Mouse (Mus musculus): ENCODE data around the gene Arhgap22. TPM values are rescaled to one million over a fixed set of nuclear protein-coding genes. Genes with fewer than 3 reads are reported as not detected.
A peak's percentile ranks its signal among the peaks of the same experiment; 100 is the strongest.

Gene Arhgap22
- polyA plus RNA-seq, 1 experiment from 2014 or later, result 3.8 TPM

DNA sequence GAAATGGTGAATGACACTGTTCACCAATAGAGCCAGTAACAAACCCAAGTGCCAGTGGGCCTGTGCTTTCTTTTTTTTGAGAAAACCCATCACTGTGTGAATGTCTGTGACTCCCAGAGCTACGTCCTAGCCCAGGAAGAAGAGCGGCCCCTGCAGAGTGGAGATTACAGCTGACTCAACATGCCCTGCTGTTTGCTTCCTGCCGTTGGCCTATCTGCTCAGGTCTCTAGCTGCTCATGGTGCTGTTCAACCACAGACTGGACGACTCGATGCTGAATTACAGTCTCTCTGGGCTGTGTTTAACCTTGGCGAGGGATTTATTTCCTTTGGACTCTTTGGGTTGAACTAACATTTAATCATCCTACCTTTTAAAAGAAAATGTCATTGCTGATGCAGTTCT, 10.9 kb upstream of the Arhgap22 start:
- 76% methylated on average over 6 of the region's 6 CpGs for WGBS
- H3K9ac ChIP-seq (ENCODE audit: low read depth, low read length), result no peak overlapping the region
- H3K4me2 ChIP-seq (ENCODE audit: low read length), result no peak overlapping the region
- ATAC-seq (replicated peaks; ENCODE audit: low FRiP score, low read depth), result no peak
- no peak overlapping the region for H3K4me3 ChIP-seq (replicated peaks; ENCODE audit: low read depth, low read length)
- no peak for TF ChIP-seq CTCF (IDR thresholded peaks at IDR 0.05; ENCODE audit: low read depth)
- H3K27me3 ChIP-seq (ENCODE audit: insufficient read depth, low read length), result no peaks in the 10 kb centered on the region
- H3K27ac ChIP-seq, result no peak overlapping the region
- no peaks in the 10 kb centered on the region for H3K36me3 ChIP-seq (ENCODE audit: insufficient read depth, low read length)
- no peaks in the 10 kb centered on the region for H3K4me1 ChIP-seq (replicated peaks; ENCODE audit: insufficient read depth, low read length)
- no peaks in the 10 kb centered on the region for H3K9me3 ChIP-seq (replicated peaks; ENCODE audit: low read length)
- no peak for DNase-seq (ENCODE audit: low spot score)

DNA sequence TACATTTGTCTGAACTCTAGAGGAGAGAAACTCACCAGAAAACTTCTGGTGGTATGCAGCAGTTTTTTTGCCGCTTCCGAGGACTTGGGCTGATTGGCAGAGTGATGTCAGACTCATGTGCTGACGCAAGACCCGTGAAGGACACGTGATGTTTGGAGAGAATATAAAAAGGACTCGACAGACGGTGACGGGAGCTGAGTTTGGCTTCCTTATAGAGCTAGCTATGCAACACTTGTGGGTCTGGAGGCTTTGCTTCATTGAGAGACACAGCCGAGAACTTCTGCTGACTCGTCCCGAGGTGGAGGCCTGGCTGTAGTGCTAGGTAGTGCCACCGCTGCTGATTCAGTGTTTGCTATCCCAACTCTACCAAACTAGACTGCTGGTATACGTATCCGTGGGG, 10.0 kb upstream of the Arhgap22 start:
- no peak for ATAC-seq (replicated peaks; ENCODE audit: low FRiP score, low read depth)
- H3K27me3 ChIP-seq (ENCODE audit: insufficient read depth, low read length), result no peaks in the 10 kb centered on the region
- no peak overlapping the region for H3K4me3 ChIP-seq (replicated peaks; ENCODE audit: low read depth, low read length)
- no peak overlapping the region for H3K27ac ChIP-seq
- H3K4me2 ChIP-seq (ENCODE audit: low read length), result no peak overlapping the region
- no peaks in the 10 kb centered on the region for H3K36me3 ChIP-seq (ENCODE audit: insufficient read depth, low read length)
- 83% methylated on average over 14 of the region's 14 CpGs for WGBS
- no peaks in the 10 kb centered on the region for H3K9me3 ChIP-seq (replicated peaks; ENCODE audit: low read length)
- TF ChIP-seq CTCF (IDR thresholded peaks at IDR 0.05; ENCODE audit: low read depth), result no peak
- H3K9ac ChIP-seq (ENCODE audit: low read depth, low read length), result no peak overlapping the region
- H3K4me1 ChIP-seq (replicated peaks; ENCODE audit: insufficient read depth, low read length), result no peaks in the 10 kb centered on the region
- no peak for DNase-seq (ENCODE audit: low spot score)

DNA sequence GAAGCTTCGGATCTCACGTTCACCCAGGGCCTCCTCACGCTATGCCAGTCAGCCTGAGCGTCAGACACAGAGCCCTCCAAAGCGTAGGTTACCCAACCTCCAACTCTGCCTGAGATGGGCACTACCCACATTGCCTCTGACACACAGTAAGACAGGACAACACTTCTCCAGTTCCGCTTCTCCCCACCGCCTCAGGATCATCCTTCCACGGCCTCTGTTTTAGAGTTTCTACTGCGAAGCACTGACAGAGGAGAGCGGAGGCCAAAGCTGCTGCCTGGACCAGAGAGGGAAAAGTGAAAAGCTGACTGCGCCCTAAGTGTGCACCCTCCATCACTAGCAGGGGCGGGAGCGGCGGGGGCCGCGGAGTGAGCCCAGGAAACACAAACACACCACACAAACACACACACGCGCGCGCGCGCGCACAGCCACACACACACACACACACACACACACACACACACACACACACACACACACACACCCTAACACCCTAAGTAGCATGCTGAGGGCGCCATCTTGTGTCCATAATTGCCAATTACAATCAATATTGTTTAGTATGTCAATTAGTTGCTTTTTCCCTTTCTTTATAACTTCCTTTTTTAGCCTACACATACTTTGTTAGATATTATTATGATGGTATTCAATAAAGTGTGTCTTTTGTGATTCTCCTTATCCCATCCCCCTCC, 8.4 kb upstream of the Arhgap22 start:
- Histone ChIP-seq H3K4me2 (ENCODE audit: low read length) (peak overlapping the region; percentile 34; the same call in 1 of the 2 replicates), H3K27ac (no peak overlapping the region), H3K9me3 (replicated peaks; ENCODE audit: low read length) (no peaks in the 10 kb centered on the region), H3K4me1 (replicated peaks; ENCODE audit: insufficient read depth, low read length) (no peaks in the 10 kb centered on the region), H3K36me3 (ENCODE audit: insufficient read depth, low read length) (no peaks in the 10 kb centered on the region), H3K9ac (ENCODE audit: low read depth, low read length) (no peak overlapping the region), H3K27me3 (ENCODE audit: insufficient read depth, low read length) (no peaks in the 10 kb centered on the region), H3K4me3 (replicated peaks; ENCODE audit: low read depth, low read length) (no peak overlapping the region)
- no peak for ATAC-seq (replicated peaks; ENCODE audit: low FRiP score, low read depth)
- TF ChIP-seq CTCF (IDR thresholded peaks at IDR 0.05; ENCODE audit: low read depth), result peak; percentile 79
- peak; percentile 47 for DNase-seq (ENCODE audit: low spot score)
- 30% methylated on average over 23 of the region's 24 CpGs for WGBS

DNA sequence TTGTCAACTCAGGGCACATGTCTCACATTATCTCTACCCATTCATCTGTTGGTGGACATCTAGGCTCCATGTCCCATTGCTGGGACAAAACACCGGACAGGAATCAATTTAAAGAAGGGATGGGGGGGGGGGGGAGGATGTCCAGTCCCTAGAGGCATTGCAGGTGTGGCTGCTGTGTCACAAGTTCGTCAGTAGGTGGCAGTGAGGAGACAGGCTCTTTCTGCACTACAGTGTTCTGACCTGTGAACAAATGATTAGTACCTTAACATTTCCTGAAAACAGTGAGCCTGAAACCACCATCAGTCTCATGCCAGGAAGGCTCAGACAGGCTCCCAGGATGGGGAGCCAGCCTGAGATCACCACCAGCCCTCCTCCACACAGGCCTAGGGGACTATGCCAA, 6.8 kb upstream of the Arhgap22 start:
- 10% methylated on average over 2 of the region's 2 CpGs for WGBS
- Histone ChIP-seq H3K36me3 (ENCODE audit: insufficient read depth, low read length) (no peaks in the 10 kb centered on the region), H3K27me3 (ENCODE audit: insufficient read depth, low read length) (no peaks in the 10 kb centered on the region), H3K4me3 (replicated peaks; ENCODE audit: low read depth, low read length) (no peak overlapping the region), H3K4me2 (ENCODE audit: low read length) (no peak overlapping the region), H3K9ac (ENCODE audit: low read depth, low read length) (no peak overlapping the region), H3K4me1 (replicated peaks; ENCODE audit: insufficient read depth, low read length) (no peaks in the 10 kb centered on the region), H3K27ac (no peak overlapping the region), H3K9me3 (replicated peaks; ENCODE audit: low read length) (no peaks in the 10 kb centered on the region)
- peak; percentile 61 for TF ChIP-seq CTCF (IDR thresholded peaks at IDR 0.05; ENCODE audit: low read depth)
- DNase-seq (ENCODE audit: low spot score) (peak; percentile 19), ATAC-seq (replicated peaks; ENCODE audit: low FRiP score, low read depth) (no peak)

DNA sequence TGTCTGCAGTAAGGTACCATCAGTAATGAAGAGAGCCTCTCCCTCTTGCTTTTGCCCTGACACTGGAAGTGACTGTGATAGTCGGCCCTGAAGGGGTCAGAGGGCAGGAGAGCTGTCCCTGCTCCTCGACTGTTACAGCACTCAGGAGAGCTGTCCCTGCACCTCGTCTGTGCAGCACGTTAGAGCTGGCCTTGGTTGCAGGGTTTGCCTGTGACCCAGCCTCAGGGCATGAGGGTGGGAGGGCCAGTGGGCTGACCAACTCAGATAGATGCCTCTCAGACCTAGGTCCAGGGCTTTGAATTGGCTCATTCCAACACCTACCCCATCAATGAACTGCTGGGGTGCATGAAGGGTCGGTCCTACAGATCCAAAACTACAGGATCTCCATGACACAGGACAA, 5.5 kb upstream of the Arhgap22 start:
- ATAC-seq (replicated peaks; ENCODE audit: low FRiP score, low read depth) (no peak), DNase-seq (ENCODE audit: low spot score) (no peak)
- no peaks in the 10 kb centered on the region for H3K27me3 ChIP-seq (ENCODE audit: insufficient read depth, low read length)
- no peak for TF ChIP-seq CTCF (IDR thresholded peaks at IDR 0.05; ENCODE audit: low read depth)
- no peak overlapping the region for H3K9ac ChIP-seq (ENCODE audit: low read depth, low read length)
- no peaks in the 10 kb centered on the region for H3K4me1 ChIP-seq (replicated peaks; ENCODE audit: insufficient read depth, low read length)
- 23% methylated on average over 5 of the region's 5 CpGs for WGBS
- no peak overlapping the region for H3K27ac ChIP-seq
- no peaks in the 10 kb centered on the region for H3K9me3 ChIP-seq (replicated peaks; ENCODE audit: low read length)
- no peak overlapping the region for H3K4me2 ChIP-seq (ENCODE audit: low read length)
- no peak overlapping the region for H3K4me3 ChIP-seq (replicated peaks; ENCODE audit: low read depth, low read length)
- H3K36me3 ChIP-seq (ENCODE audit: insufficient read depth, low read length), result no peaks in the 10 kb centered on the region

DNA sequence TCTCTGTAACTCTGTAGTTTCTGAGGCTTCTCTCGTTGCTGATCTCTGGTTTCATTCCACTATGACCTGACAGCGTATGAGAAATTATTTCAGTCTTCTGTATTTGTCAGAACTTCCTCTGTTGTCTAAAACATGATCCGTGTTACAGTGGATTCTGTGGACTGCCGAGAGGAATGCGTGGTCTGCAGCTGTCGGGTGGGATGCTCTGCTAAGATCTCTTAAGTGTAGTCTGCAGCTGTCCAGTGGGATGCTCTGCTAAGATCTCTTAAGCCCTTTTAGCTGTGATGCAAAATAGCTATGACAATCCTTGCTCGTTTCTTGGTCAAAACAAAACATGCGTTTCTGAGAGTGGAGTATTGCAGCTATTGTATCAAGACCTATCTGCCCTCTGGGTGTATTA, 3.0 kb upstream of the Arhgap22 start:
- Histone ChIP-seq H3K4me1 (replicated peaks; ENCODE audit: insufficient read depth, low read length) (no peaks in the 10 kb centered on the region), H3K27ac (no peak overlapping the region), H3K4me3 (replicated peaks; ENCODE audit: low read depth, low read length) (no peak overlapping the region), H3K9ac (ENCODE audit: low read depth, low read length) (no peak overlapping the region), H3K27me3 (ENCODE audit: insufficient read depth, low read length) (0 out of 2 replicates have a peak, but pooled peaks cover 5% of the 10 kb centered on the region), H3K4me2 (ENCODE audit: low read length) (no peak overlapping the region), H3K36me3 (ENCODE audit: insufficient read depth, low read length) (no peaks in the 10 kb centered on the region), H3K9me3 (replicated peaks; ENCODE audit: low read length) (no peaks in the 10 kb centered on the region)
- no peak for TF ChIP-seq CTCF (IDR thresholded peaks at IDR 0.05; ENCODE audit: low read depth)
- no peak for ATAC-seq (replicated peaks; ENCODE audit: low FRiP score, low read depth)
- 69% methylated on average over 8 of the region's 8 CpGs for WGBS
- DNase-seq (ENCODE audit: low spot score), result no peak
